Mouse (Mus musculus) urinary bladder, postnatal 0 days (tissue): ENCODE results near the gene Tmem86a. TPM values are rescaled to one million over a fixed set of nuclear protein-coding genes. Genes with fewer than 3 reads are reported as not detected.

Experiments used
- microRNA-seq: library from miRNA; unstranded; fragments of <30 nt; microRNA quantifications from one replicate; pipeline ENCODE4, GENCODE M21; 2016
- polyA plus RNA-seq: library from polyadenylated mRNA; unstranded; fragments of >200 nt; fragmentation: Nextera tagmentation; extraction: Ambion mirVana; gene quantifications from 2 replicates; pipeline ENCODE4 v1.2.1, GENCODE M21; 2015

Gene Tmem86a
- 11.2 and 20.1 TPM in 2 replicates for polyA plus RNA-seq

DNA sequence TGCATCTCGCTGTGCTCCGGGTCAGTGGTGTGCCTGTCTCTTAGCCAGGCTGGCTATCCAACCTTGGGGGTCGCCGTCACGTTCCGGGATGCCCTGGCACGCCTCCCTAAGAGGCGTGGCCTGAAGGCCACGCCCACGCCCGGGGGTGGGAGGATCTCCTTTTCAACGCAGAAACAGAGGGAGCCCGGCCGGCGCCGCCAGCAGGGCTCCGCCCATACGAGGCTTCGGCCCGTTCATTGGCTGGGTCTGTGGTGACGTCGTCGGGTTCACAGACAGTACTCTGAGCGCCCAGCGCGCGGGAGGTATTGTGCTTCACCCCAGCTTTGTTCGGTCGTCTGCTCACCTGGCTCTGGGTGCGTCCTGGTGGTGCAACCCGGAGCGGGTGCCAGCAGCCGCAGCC, at the start of gene Tmem86a:
Tmem86a (plus strand) TSS at position 236 of the 400 bp plus-strand sequence.

DNA sequence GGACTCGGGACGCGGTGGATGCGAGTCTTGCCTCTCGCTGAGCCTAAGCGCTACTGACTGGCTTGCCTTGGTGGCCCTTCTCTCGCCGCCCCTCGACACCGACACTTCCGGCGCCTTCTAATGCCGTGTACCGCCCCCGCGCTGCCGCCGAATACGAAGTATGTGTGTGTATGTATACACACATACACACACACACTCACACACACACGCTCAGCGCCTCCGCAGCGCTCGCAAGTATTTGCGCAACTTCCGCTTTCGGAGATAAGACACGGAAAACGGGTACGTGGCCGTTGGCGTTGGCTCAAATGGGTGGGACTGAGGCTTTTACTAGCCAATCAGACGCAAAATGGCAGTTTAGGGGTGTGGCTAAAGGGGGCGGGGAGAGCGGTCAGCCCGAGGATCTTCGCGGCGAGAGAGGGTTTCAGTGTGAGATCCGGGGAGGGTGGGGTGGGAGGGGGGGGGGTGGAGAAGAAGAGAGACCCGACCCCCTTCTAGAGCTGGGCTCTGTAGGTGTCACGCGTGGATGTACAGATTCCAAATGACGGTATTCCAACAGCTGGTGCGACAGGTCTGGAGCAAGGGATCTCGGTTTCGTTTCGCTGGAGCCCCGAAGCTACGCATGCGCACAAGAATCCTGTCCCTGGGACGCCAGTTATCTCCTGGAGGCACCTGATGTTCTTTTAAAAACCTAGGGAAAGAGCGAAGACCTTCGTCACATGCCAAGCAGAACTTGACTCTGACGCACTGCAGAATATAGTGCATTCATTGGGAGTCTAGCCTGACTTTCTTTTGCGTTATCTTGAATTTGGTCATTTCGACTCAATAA, 42.0 kb upstream of the Tmem86a start, which contains the start of gene Spty2d1:
Spty2d1 (minus strand) TSS at position 244 of the 826 bp plus-strand sequence.

Small RNAs within 50 kb of the gene (microRNA-seq; reads per million reads assigned to microRNA genes)
- gene Mir7056 = not detected

Other genes with a start within 250 kb of the Tmem86a start
- 1,169 and 1,232 TPM in 2 replicates for gene Ldha, start 209.1 kb upstream of the Tmem86a start, polyA plus RNA-seq
- not detected in 2 replicates for gene Ldhc, start 189.4 kb upstream of the Tmem86a start, polyA plus RNA-seq
- 95.5 and 110 TPM in 2 replicates for gene Tsg101, start 130.6 kb upstream of the Tmem86a start, polyA plus RNA-seq
- gene Uevld, start 92.1 kb upstream of the Tmem86a start, polyA plus RNA-seq = 6.6 and 7.9 TPM in 2 replicates
- not detected in 2 replicates for gene Gm9999, start 67.0 kb upstream of the Tmem86a start, polyA plus RNA-seq
- gene Spty2d1, start 42.2 kb upstream of the Tmem86a start, polyA plus RNA-seq = 11.7 and 13.7 TPM in 2 replicates
- not detected in 2 replicates for gene Ptpn5, start 83.1 kb downstream of the Tmem86a start, polyA plus RNA-seq
- gene Mrgpra6, start 154.3 kb downstream of the Tmem86a start, polyA plus RNA-seq = not detected in 2 replicates
- gene Mrgpra9, start 202.2 kb downstream of the Tmem86a start, polyA plus RNA-seq = not detected in 2 replicates